In the genomic region with DNA sequence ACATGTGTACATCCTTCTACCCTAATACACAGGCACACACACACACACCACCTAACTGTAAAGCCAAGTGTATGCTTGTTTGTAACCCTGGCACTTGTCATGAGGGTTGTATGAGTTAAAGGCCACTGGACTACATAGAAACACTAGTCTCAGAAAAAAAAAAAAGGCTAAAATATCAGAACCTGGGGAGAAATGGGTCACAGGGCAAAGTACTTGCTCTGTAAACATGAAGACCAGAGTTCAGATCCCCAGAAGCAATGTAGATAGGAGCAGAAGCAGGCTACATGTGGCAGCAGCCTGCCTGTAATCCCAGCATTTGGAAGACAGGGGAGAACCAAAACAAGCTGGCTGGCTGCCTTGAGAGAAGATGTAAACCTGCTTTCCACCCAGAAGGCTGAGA, we compare ENCODE assay signal across 22 mouse cellular contexts. TPM values are rescaled to one million over a fixed set of nuclear protein-coding genes. Genes with fewer than 3 reads are reported as not detected.
A peak's percentile ranks its signal among the peaks of the same experiment; 100 is the strongest.
DNase-seq lines count a peak whose midpoint lies in the region; ATAC-seq and TF ChIP-seq lines count a peak whose summit lies in the region.
"Had no signal": no experiment of that assay in that cellular context is flagged by ENCODE, and none has a peak within 500 bp of the region (broad histone marks: within the 10 kb centered on the region; RNA-seq: fewer than 3 reads in every experiment).

No protein-coding gene starts in this region.

- ATAC-seq in intestine, postnatal 0 days, result no peak
- ATAC-seq in intestine, embryonic 15.5 days, result no peak
- ATAC-seq in liver, embryonic 16.5 days (ENCODE audit: low read depth), result 0 out of 2 replicates have a peak, but pooled peaks have one; percentile 16
- no peak for ATAC-seq in liver, embryonic 12.5 days
- ATAC-seq: activated CD4-positive, CD25-positive, alpha-beta regulatory T cell, adult 4 months; CD4-positive, CD25-positive, alpha-beta regulatory T cell, adult 4 months; Patski had no signal

- TF ChIP-seq CTCF in intestine, postnatal 0 days (IDR thresholded peaks at IDR 0.05; ENCODE audit: low read depth), result peak; percentile 28
- TF ChIP-seq CTCF in liver, adult 2 months (IDR thresholded peaks at IDR 0.05; ENCODE audit: low read depth, low read length), result peak; percentile 57
- no peak; the same call in 1 of the 2 replicates for TF ChIP-seq CTCF in small intestine, adult 2 months (IDR thresholded peaks at IDR 0.05; ENCODE audit: extremely low read depth, insufficient read length, insufficient replicate concordance, low read depth, low read length)

- no peak overlapping the region for H3K9ac ChIP-seq in intestine, postnatal 0 days (ENCODE audit: low read depth, low read length)
- H3K9ac ChIP-seq in intestine, embryonic 15.5 days, result no peak overlapping the region
- no peak overlapping the region; the same call in 1 of the 2 replicates for H3K9ac ChIP-seq in liver, adult 2 months (ENCODE audit: low read depth, low read length)
- no peak overlapping the region for H3K9ac ChIP-seq in liver, embryonic 16.5 days (ENCODE audit: low read depth, low read length)
- H3K9ac ChIP-seq in liver, embryonic 12.5 days, result no peak overlapping the region

- H3K4me1 ChIP-seq in intestine, postnatal 0 days (replicated peaks; ENCODE audit: control insufficient read depth, insufficient read depth, low read length), result no peaks in the 10 kb centered on the region
- no peaks in the 10 kb centered on the region for H3K4me1 ChIP-seq in intestine, embryonic 15.5 days (replicated peaks)
- peaks cover 8% of the 10 kb centered on the region; the same call in 1 of the 2 replicates for H3K4me1 ChIP-seq in liver, adult 2 months (ENCODE audit: control insufficient read depth, insufficient read depth, low read length)
- no peaks in the 10 kb centered on the region for H3K4me1 ChIP-seq in liver, embryonic 16.5 days (ENCODE audit: control insufficient read depth, low read depth, low read length)
- no peaks in the 10 kb centered on the region for H3K4me1 ChIP-seq in liver, embryonic 12.5 days
- peaks cover 7% of the 10 kb centered on the region for H3K4me1 ChIP-seq in small intestine, adult 2 months (ENCODE audit: control insufficient read depth, insufficient read depth, insufficient read length, low read length)

- no peaks in the 10 kb centered on the region for H3K36me3 ChIP-seq in intestine, postnatal 0 days (ENCODE audit: control insufficient read depth, insufficient read depth)
- no peaks in the 10 kb centered on the region for H3K36me3 ChIP-seq in intestine, embryonic 15.5 days
- H3K36me3 ChIP-seq in liver, adult 2 months (ENCODE audit: control insufficient read depth, insufficient read depth, low read length), result no peaks in the 10 kb centered on the region
- no peaks in the 10 kb centered on the region for H3K36me3 ChIP-seq in liver, embryonic 16.5 days (ENCODE audit: control insufficient read depth, insufficient read depth)
- peaks cover 3% of the 10 kb centered on the region; the same call in 1 of the 2 replicates for H3K36me3 ChIP-seq in liver, embryonic 12.5 days
- H3K36me3 ChIP-seq in small intestine, adult 2 months (ENCODE audit: control insufficient read depth, insufficient read depth, low read length), result no peaks in the 10 kb centered on the region

- H3K4me2 ChIP-seq in intestine, postnatal 0 days (replicated peaks; ENCODE audit: low read depth), result no peak overlapping the region
- no peak overlapping the region for H3K4me2 ChIP-seq in intestine, embryonic 15.5 days (replicated peaks)
- H3K4me2 ChIP-seq in liver, embryonic 16.5 days (ENCODE audit: low read depth, low read length), result no peak overlapping the region
- no peak overlapping the region for H3K4me2 ChIP-seq in liver, embryonic 12.5 days

- peak; percentile 98 for DNase-seq in liver, adult 2 months (ENCODE audit: extremely low read depth, low read depth, low spot score)
- DNase-seq in liver, result no peak
- DNase-seq in adrenal gland, postnatal 10 days, result no peak
- DNase-seq: adrenal gland, adult 2 months; adrenal gland, adult 8-10 months; adrenal gland, postnatal 14 days; adrenal gland, postnatal 25 days; adrenal gland, postnatal 36 days; B cell, adult 2 months; cerebellum, adult 11 months; cerebellum, adult 11-12 months; cerebellum, adult 18-20 months had no signal

- H3K27me3 ChIP-seq in intestine, postnatal 0 days (replicated peaks; ENCODE audit: control insufficient read depth, insufficient read depth, low read length), result no peaks in the 10 kb centered on the region
- H3K27me3 ChIP-seq in intestine, embryonic 15.5 days (replicated peaks), result no peaks in the 10 kb centered on the region
- no peaks in the 10 kb centered on the region for H3K27me3 ChIP-seq in liver, adult 2 months (ENCODE audit: control insufficient read depth, insufficient read depth, low read length)
- no peaks in the 10 kb centered on the region; the same call in 1 of the 2 replicates for H3K27me3 ChIP-seq in liver, embryonic 16.5 days (ENCODE audit: control insufficient read depth, insufficient read depth, low read depth, low read length)
- peaks cover 10% of the 10 kb centered on the region for H3K27me3 ChIP-seq in liver, embryonic 12.5 days (replicated peaks)
- no peaks in the 10 kb centered on the region for H3K27me3 ChIP-seq in small intestine, adult 2 months (ENCODE audit: control insufficient read depth, insufficient read depth, low read length)
- H3K27me3 ChIP-seq: CH12.LX, Patski had no signal

- no peak overlapping the region for H3K27ac ChIP-seq in intestine, postnatal 0 days (ENCODE audit: low read depth, low read length)
- H3K27ac ChIP-seq in intestine, embryonic 15.5 days, result no peak overlapping the region
- H3K27ac ChIP-seq in liver, adult 2 months (replicated peaks; ENCODE audit: insufficient read depth, low read depth, low read length), result peak overlapping the region; percentile 98
- no peak overlapping the region for H3K27ac ChIP-seq in liver, embryonic 16.5 days (ENCODE audit: low read length)
- no peak overlapping the region for H3K27ac ChIP-seq in liver, embryonic 12.5 days
- peak overlapping the region; percentile 38; the same call in 1 of the 2 replicates for H3K27ac ChIP-seq in small intestine, adult 2 months (ENCODE audit: insufficient read depth, low read depth, low read length)

- no peaks in the 10 kb centered on the region for H3K9me3 ChIP-seq in intestine, postnatal 0 days (ENCODE audit: control insufficient read depth)
- no peaks in the 10 kb centered on the region for H3K9me3 ChIP-seq in intestine, embryonic 15.5 days
- no peaks in the 10 kb centered on the region for H3K9me3 ChIP-seq in liver, embryonic 16.5 days (replicated peaks; ENCODE audit: control insufficient read depth, low read length)
- no peaks in the 10 kb centered on the region for H3K9me3 ChIP-seq in liver, embryonic 12.5 days (replicated peaks)
- H3K9me3 ChIP-seq: G1E had no signal

- H3K4me3 ChIP-seq in intestine, postnatal 0 days (ENCODE audit: low read depth, low read length), result no peak overlapping the region
- no peak overlapping the region for H3K4me3 ChIP-seq in intestine, embryonic 15.5 days (replicated peaks)
- H3K4me3 ChIP-seq in liver, adult 2 months (ENCODE audit: insufficient read depth, low read depth, low read length), result no peak overlapping the region
- no peak overlapping the region for H3K4me3 ChIP-seq in liver, embryonic 16.5 days (ENCODE audit: low read depth, low read length)
- no peak overlapping the region for H3K4me3 ChIP-seq in liver, embryonic 12.5 days
- H3K4me3 ChIP-seq in small intestine, adult 2 months (ENCODE audit: low read depth, low read length), result no peak overlapping the region

- no peaks in the 10 kb centered on the region for H3K79me2 ChIP-seq in liver, adult 2 months (ENCODE audit: control insufficient read depth, insufficient read depth, low read length)

- TF ChIP-seq POLR2A in liver, adult 2 months (IDR thresholded peaks at IDR 0.05; ENCODE audit: extremely low read depth, insufficient read depth, low read length), result no peak
- TF ChIP-seq POLR2A in small intestine, adult 2 months (IDR thresholded peaks at IDR 0.05; ENCODE audit: low read depth, low read length), result no peak

RNA-seq across cellular contexts. Expression of a gene that starts 11.9 kb away (rescaled TPM):
- polyA plus RNA-seq in intestine, postnatal 0 days (2015; fragmentation: Nextera tagmentation; extraction: Ambion mirVana), result 14.7 and 16.9 TPM in 2 replicates
- polyA plus RNA-seq in intestine, embryonic 15.5 days (2015; fragmentation: Nextera tagmentation; extraction: Ambion mirVana), result 6.0 and 7.2 TPM in 2 replicates
- 9.6 and 11.0 TPM in 2 replicates for total RNA-seq in liver, adult 2 months (2014; rRNA removed)
- 4.3 and 6.2 TPM in 2 replicates for polyA plus RNA-seq in liver, adult 2 months (2012; rRNA removed)
- 32.7 and 33.7 TPM in 2 replicates for polyA plus RNA-seq in liver, embryonic 16.5 days (2015; fragmentation: Nextera tagmentation; extraction: Ambion mirVana)
- polyA plus RNA-seq in liver, embryonic 12.5 days (2016; fragmentation: Nextera tagmentation; extraction: Ambion mirVana), result 12.3 and 16.4 TPM in 2 replicates
- 5.6 and 8.2 TPM in 2 replicates for polyA plus RNA-seq in small intestine, adult 2 months (2012; rRNA removed)
- total RNA-seq in adrenal gland, postnatal 10 days (2021), result 10 to 100 TPM in 1 of 2 experiments, 1 to 10 TPM in 1; 8.3 to 12.4 TPM

RNA-seq across cellular contexts. Expression of a gene that starts 19.7 kb away (rescaled TPM):
- 201 and 207 TPM in 2 replicates for polyA plus RNA-seq in intestine, postnatal 0 days (2015; fragmentation: Nextera tagmentation; extraction: Ambion mirVana)
- polyA plus RNA-seq in intestine, embryonic 15.5 days (2015; fragmentation: Nextera tagmentation; extraction: Ambion mirVana), result 215 and 218 TPM in 2 replicates
- 47.0 and 50.5 TPM in 2 replicates for total RNA-seq in liver, adult 2 months (2014; rRNA removed)
- polyA plus RNA-seq in liver, adult 2 months (2012; rRNA removed), result 13.6 and 16.4 TPM in 2 replicates
- polyA plus RNA-seq in liver, embryonic 16.5 days (2015; fragmentation: Nextera tagmentation; extraction: Ambion mirVana), result 110 and 129 TPM in 2 replicates
- polyA plus RNA-seq in liver, embryonic 12.5 days (2016; fragmentation: Nextera tagmentation; extraction: Ambion mirVana), result 199 TPM in 2 replicates
- 5.1 and 5.3 TPM in 2 replicates for polyA plus RNA-seq in small intestine, adult 2 months (2012; rRNA removed)
- 10 to 100 TPM; 89.9 to 97.4 TPM for total RNA-seq in adrenal gland, postnatal 10 days (2021)

RNA-seq across cellular contexts. Expression of a gene that starts 19.8 kb away (rescaled TPM):
- polyA plus RNA-seq in intestine, postnatal 0 days (2015; fragmentation: Nextera tagmentation; extraction: Ambion mirVana), result 122 and 133 TPM in 2 replicates
- 137 and 144 TPM in 2 replicates for polyA plus RNA-seq in intestine, embryonic 15.5 days (2015; fragmentation: Nextera tagmentation; extraction: Ambion mirVana)
- 21.3 and 22.1 TPM in 2 replicates for total RNA-seq in liver, adult 2 months (2014; rRNA removed)
- 10.8 and 11.9 TPM in 2 replicates for polyA plus RNA-seq in liver, adult 2 months (2012; rRNA removed)
- 59.6 and 63.8 TPM in 2 replicates for polyA plus RNA-seq in liver, embryonic 16.5 days (2015; fragmentation: Nextera tagmentation; extraction: Ambion mirVana)
- 89.6 and 95.1 TPM in 2 replicates for polyA plus RNA-seq in liver, embryonic 12.5 days (2016; fragmentation: Nextera tagmentation; extraction: Ambion mirVana)
- 15.1 and 32.2 TPM in 2 replicates for polyA plus RNA-seq in small intestine, adult 2 months (2012; rRNA removed)
- 10 to 100 TPM; 72.3 to 81.3 TPM for total RNA-seq in adrenal gland, postnatal 10 days (2021)

Comparison
In these comparisons a context has a peak if more than half of its experiments do, and no peak if none do; other contexts are left out.
1. H3K27ac ChIP-seq: peak in liver, adult 2 months (single experiment) and small intestine, adult 2 months (single experiment); none in intestine, postnatal 0 days (single experiment), intestine, embryonic 15.5 days (single experiment), liver, embryonic 16.5 days (single experiment) and liver, embryonic 12.5 days (single experiment).